Comparison of ENCODE assay signal across 19 mouse cellular contexts in genomic region chr5:53286406-53286805, GRCm38 (mm10). TPM values are rescaled to one million over a fixed set of nuclear protein-coding genes. Genes with fewer than 3 reads are reported as not detected.
A peak's percentile ranks its signal among the peaks of the same experiment; 100 is the strongest.
DNase-seq lines count a peak whose midpoint lies in the region; ATAC-seq and TF ChIP-seq lines count a peak whose summit lies in the region.
"Had no signal": no experiment of that assay in that cellular context is flagged by ENCODE, and none has a peak within 500 bp of the region (broad histone marks: within the 10 kb centered on the region; RNA-seq: fewer than 3 reads in every experiment).

No protein-coding gene starts in this region.

- POLR2A ChIA-PET in Patski (lab: Charles Lee) = interaction anchor here (0.6 kb wide), 1 partner anchor 15 kb away, joined by 5 read pairs; no protein-coding TSS in a partner anchor

- no peaks in the 10 kb centered on the region for H3K9me3 ChIP-seq in hindbrain, postnatal 0 days (ENCODE audit: low read length)
- H3K9me3 ChIP-seq: G1E had no signal

- no peak for TF ChIP-seq CTCF in Patski (IDR thresholded peaks at IDR 0.05)
- no peak for TF ChIP-seq CTCF in hindbrain, postnatal 0 days (IDR thresholded peaks at IDR 0.05; ENCODE audit: low read depth)

- ATAC-seq in Patski = peak; percentile 83
- no peak for ATAC-seq in hindbrain, postnatal 0 days
- ATAC-seq: activated CD4-positive, CD25-positive, alpha-beta regulatory T cell, adult 4 months; CD4-positive, CD25-positive, alpha-beta regulatory T cell, adult 4 months had no signal

- H3K9ac ChIP-seq in hindbrain, postnatal 0 days (replicated peaks; ENCODE audit: low read length) = no peak overlapping the region

- H3K27me3 ChIP-seq in Patski = no peaks in the 10 kb centered on the region
- H3K27me3 ChIP-seq in hindbrain, postnatal 0 days (ENCODE audit: insufficient read depth, low read length) = no peaks in the 10 kb centered on the region
- H3K27me3 ChIP-seq: CH12.LX had no signal

- CTCF ChIA-PET in Patski (lab: Charles Lee) = interaction anchor here (1.5 to 3.5 kb wide), 2 partner anchors 10 to 12 kb away, joined by 6 to 23 read pairs; no protein-coding TSS in a partner anchor

- H3K4me2 ChIP-seq in hindbrain, postnatal 0 days (ENCODE audit: low read depth, low read length) = no peak overlapping the region

- DNase-seq in 3T3-L1 (ENCODE audit: low read depth, low spot score) (peak; percentile 54), Patski (ENCODE audit: low read depth, low spot score) (no peak)
- DNase-seq in hindbrain, postnatal 0 days (ENCODE audit: low spot score) = no peak
- DNase-seq in urinary bladder, adult 2 months (ENCODE audit: low spot score) = no peak
- DNase-seq: adrenal gland, adult 2 months; adrenal gland, adult 8-10 months; adrenal gland, postnatal 10 days; adrenal gland, postnatal 14 days; adrenal gland, postnatal 25 days; B cell, adult 2 months; cerebellum, adult 11 months; cerebellum, adult 11-12 months; cerebellum, adult 18-20 months; cerebellum, adult 2 months; cerebellum, adult 8-10 months had no signal

- H3K4me3 ChIP-seq in hindbrain, postnatal 0 days (ENCODE audit: low read length) = no peak overlapping the region

- WGBS in hindbrain, postnatal 0 days = 100% methylated on average over 2 of the region's 2 CpGs

- no peak overlapping the region for H3K27ac ChIP-seq in hindbrain, postnatal 0 days

- H3K36me3 ChIP-seq in hindbrain, postnatal 0 days (ENCODE audit: insufficient read depth, low read length) = no peaks in the 10 kb centered on the region
- H3K36me3 ChIP-seq: G1E had no signal

- H3K4me1 ChIP-seq in hindbrain, postnatal 0 days (ENCODE audit: insufficient read depth, low read length) = no peaks in the 10 kb centered on the region

- in situ Hi-C loops in Patski (cut with MboI; ENCODE audit: low pct_unique_long_range_greater_than_20kb) = no loop called here

RNA-seq across cellular contexts. Expression of gene Smim20, which starts 19.5 kb away (rescaled TPM):
- 91.7 TPM for polyA plus RNA-seq in Patski (2021)
- total RNA-seq in hindbrain, postnatal 0 days (2014; rRNA removed) = 42.8 and 57.1 TPM in 2 replicates
- 88.3 and 94.8 TPM in 2 replicates for polyA plus RNA-seq in hindbrain, postnatal 0 days (2015; fragmentation: Nextera tagmentation; extraction: Ambion mirVana)
- 70.4 and 82.8 TPM in 2 replicates for polyA plus RNA-seq in urinary bladder, adult 2 months (2012; rRNA removed)
